8 mouse cellular contexts compared by ENCODE assay signal in the genomic region with DNA sequence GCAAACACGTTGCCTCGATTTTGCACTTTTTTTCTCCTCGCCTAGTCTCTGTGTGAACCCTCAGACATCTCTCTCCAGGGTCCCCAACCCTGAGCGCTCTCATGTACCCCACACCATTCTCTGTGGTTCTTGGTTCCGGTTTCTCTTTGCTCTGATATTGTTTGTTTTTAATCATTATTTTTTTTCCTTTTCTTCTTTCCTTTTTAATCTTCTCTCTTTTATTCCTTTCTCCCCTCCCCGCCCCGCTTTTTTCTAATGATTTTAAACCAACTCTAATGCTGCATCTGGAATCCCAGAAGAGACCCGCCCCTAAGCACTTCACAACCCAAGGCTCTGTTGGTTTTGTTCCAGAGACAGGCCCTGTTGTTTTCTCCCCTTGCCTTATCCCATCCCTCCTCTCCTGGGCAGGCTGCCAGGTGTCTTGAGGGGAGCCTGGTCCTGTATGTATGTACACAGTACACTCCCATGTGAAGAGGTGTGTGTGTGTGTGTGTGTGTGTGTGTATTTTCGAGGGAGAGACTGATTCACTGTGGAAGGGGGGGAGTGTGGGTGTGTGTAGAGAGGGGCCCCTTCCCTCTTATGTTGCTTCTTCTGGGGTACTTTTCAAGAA.
A peak's percentile ranks its signal among the peaks of the same experiment; 100 is the strongest.
DNase-seq lines count a peak whose midpoint lies in the region; ATAC-seq and TF ChIP-seq lines count a peak whose summit lies in the region.

No protein-coding gene starts in this region.

- no peaks in the 10 kb centered on the region for H3K27me3 ChIP-seq in forebrain, embryonic 14.5 days (replicated peaks; ENCODE audit: control insufficient read depth, insufficient read depth, low read length)
- H3K27me3 ChIP-seq in liver, embryonic 14.5 days (ENCODE audit: control insufficient read depth, insufficient read depth, low read length): no peaks in the 10 kb centered on the region
- no peaks in the 10 kb centered on the region for H3K27me3 ChIP-seq in stomach, postnatal 0 days (ENCODE audit: control insufficient read depth, insufficient read depth, low read length)

- peak; percentile 64 for DNase-seq in heart, postnatal 4 days
- no peak for DNase-seq in heart, adult 8-10 months (ENCODE audit: low spot score)
- peak; percentile 64 for DNase-seq in NIH3T3 (ENCODE audit: low read depth)
- peak; percentile 79 for DNase-seq in forebrain, embryonic 14.5 days (ENCODE audit: low spot score)
- DNase-seq in liver, embryonic 14.5 days (ENCODE audit: low read depth in 3 of 3, low spot score in 3 of 3): no peak
- DNase-seq in stomach, postnatal 0 days (ENCODE audit: low spot score): peak; percentile 85
- DNase-seq in layer of hippocampus, postnatal 36 days: no peak
- DNase-seq in spleen, adult 12 weeks (ENCODE audit: low spot score): no peak

- peak overlapping the region; percentile 1; the same call in 1 of the 2 replicates for H3K9ac ChIP-seq in forebrain, embryonic 14.5 days (ENCODE audit: low read length)
- H3K9ac ChIP-seq in liver, embryonic 14.5 days (replicated peaks): no peak overlapping the region
- H3K9ac ChIP-seq in stomach, postnatal 0 days (ENCODE audit: low read length): 0 out of 2 replicates have a peak overlapping the region, but pooled peaks have one; percentile 23

- H3K4me3 ChIP-seq in forebrain, embryonic 14.5 days (ENCODE audit: low read depth, low read length): peak overlapping the region; percentile 8
- peak overlapping the region in 1 of 2 experiments; percentile 20; a peak in 3 of 4 replicates for H3K4me3 ChIP-seq in liver, embryonic 14.5 days (ENCODE audit: insufficient read depth in 1 of 2, low read depth in 2 of 2, low read length in 2 of 2)
- H3K4me3 ChIP-seq in stomach, postnatal 0 days (ENCODE audit: low read depth, low read length): peak overlapping the region; percentile 26

- no peak for TF ChIP-seq EP300 in liver, embryonic 14.5 days (IDR thresholded peaks at IDR 0.05; ENCODE audit: low read depth)
- no peak for TF ChIP-seq EP300 in stomach, postnatal 0 days (optimal IDR thresholded peaks at IDR 0.05)

- H3K36me3 ChIP-seq in forebrain, embryonic 14.5 days (ENCODE audit: control insufficient read depth, insufficient read depth, low read length): no peaks in the 10 kb centered on the region
- no peaks in the 10 kb centered on the region for H3K36me3 ChIP-seq in liver, embryonic 14.5 days (replicated peaks; ENCODE audit: control insufficient read depth, insufficient read depth, low read depth)
- H3K36me3 ChIP-seq in stomach, postnatal 0 days (ENCODE audit: control insufficient read depth, insufficient read depth, low read length): no peaks in the 10 kb centered on the region

- ATAC-seq in forebrain, embryonic 14.5 days: peak; percentile 59
- ATAC-seq in liver, embryonic 14.5 days (ENCODE audit: insufficient read depth): no peak
- peak; percentile 86 for ATAC-seq in stomach, postnatal 0 days (ENCODE audit: low FRiP score, low TSS enrichment)

- TF ChIP-seq CTCF in liver, embryonic 14.5 days (IDR thresholded peaks at IDR 0.05; ENCODE audit: low read depth): no peak
- TF ChIP-seq CTCF in stomach, postnatal 0 days (IDR thresholded peaks at IDR 0.05; ENCODE audit: low read depth): no peak

- WGBS in forebrain, embryonic 14.5 days: 25% methylated on average over 9 of the region's 9 CpGs
- WGBS in liver, embryonic 14.5 days (ENCODE audit: insufficient replicate concordance): 57% methylated on average over 9 of the region's 9 CpGs
- WGBS in stomach, postnatal 0 days: 38% methylated on average over 9 of the region's 9 CpGs

- no peaks in the 10 kb centered on the region for H3K9me3 ChIP-seq in forebrain, embryonic 14.5 days (replicated peaks; ENCODE audit: control insufficient read depth, low read length)
- H3K9me3 ChIP-seq in liver, embryonic 14.5 days (ENCODE audit: control insufficient read depth, low read length): no peaks in the 10 kb centered on the region
- no peaks in the 10 kb centered on the region for H3K9me3 ChIP-seq in stomach, postnatal 0 days (ENCODE audit: control insufficient read depth, low read length)

- H3K4me1 ChIP-seq in forebrain, embryonic 14.5 days (ENCODE audit: control insufficient read depth, insufficient read depth, low read length): peaks cover 18% of the 10 kb centered on the region
- peaks cover 13 to 16% of the 10 kb centered on the region in 2 experiments for H3K4me1 ChIP-seq in liver, embryonic 14.5 days (replicated peaks; ENCODE audit: control insufficient read depth in 2 of 2, insufficient read depth in 2 of 2, low read length in 1 of 2)
- 0 out of 2 replicates have a peak, but pooled peaks cover 2% of the 10 kb centered on the region for H3K4me1 ChIP-seq in stomach, postnatal 0 days (replicated peaks; ENCODE audit: control insufficient read depth, insufficient read depth)

- H3K4me2 ChIP-seq in forebrain, embryonic 14.5 days (ENCODE audit: low read length): peak overlapping the region; percentile 43
- peak overlapping the region; percentile 44 for H3K4me2 ChIP-seq in liver, embryonic 14.5 days (ENCODE audit: low read depth)
- peak overlapping the region; percentile 55 for H3K4me2 ChIP-seq in stomach, postnatal 0 days (replicated peaks; ENCODE audit: low read depth)

- no peak overlapping the region for H3K27ac ChIP-seq in forebrain, embryonic 14.5 days (ENCODE audit: low read depth, low read length)
- no peak overlapping the region for H3K27ac ChIP-seq in liver, embryonic 14.5 days
- 0 out of 2 replicates have a peak overlapping the region, but pooled peaks have one; percentile 13 for H3K27ac ChIP-seq in stomach, postnatal 0 days (replicated peaks)

Comparison
In these comparisons a context has a peak if more than half of its experiments do, and no peak if none do; other contexts are left out.
1. DNase-seq: peak in heart, postnatal 4 days (single experiment), NIH3T3 (single experiment), forebrain, embryonic 14.5 days (single experiment) and stomach, postnatal 0 days (single experiment); none in heart, adult 8-10 months (single experiment), liver, embryonic 14.5 days (0 of 3), layer of hippocampus, postnatal 36 days (0 of 2) and spleen, adult 12 weeks (single experiment).
2. Peak in every context shown above with its lines, with median percentiles within 50 percentile points of each other: H3K4me2 ChIP-seq.